Mouse (Mus musculus) heart, adult 9 months (tissue): Measurements from ENCODE around the gene Fiz1.

Experiments
- DNase-seq, 2 experiments: peaks; one replicate each; pipeline ENCODE4 v3.0.0; 2022; ENCODE audit warnings: low spot score in 2 of 2

The Fiz1 gene

GRCm38 (mm10) chr7:5014251-5015117, at the start of gene Fiz1, which contains the start of gene Zfp524:
TSS of gene Fiz1 (minus strand) at chr7:5014697.
TSS of gene Zfp524 (plus strand) at chr7:5014415.
- DNase-seq = peak; percentile 89 to 98

GRCm38 (mm10) chr7:5062360-5063001, 48.0 kb upstream of the Fiz1 start:
- DNase-seq = peak in 1 of 2 experiments; percentile 55

DNA sequence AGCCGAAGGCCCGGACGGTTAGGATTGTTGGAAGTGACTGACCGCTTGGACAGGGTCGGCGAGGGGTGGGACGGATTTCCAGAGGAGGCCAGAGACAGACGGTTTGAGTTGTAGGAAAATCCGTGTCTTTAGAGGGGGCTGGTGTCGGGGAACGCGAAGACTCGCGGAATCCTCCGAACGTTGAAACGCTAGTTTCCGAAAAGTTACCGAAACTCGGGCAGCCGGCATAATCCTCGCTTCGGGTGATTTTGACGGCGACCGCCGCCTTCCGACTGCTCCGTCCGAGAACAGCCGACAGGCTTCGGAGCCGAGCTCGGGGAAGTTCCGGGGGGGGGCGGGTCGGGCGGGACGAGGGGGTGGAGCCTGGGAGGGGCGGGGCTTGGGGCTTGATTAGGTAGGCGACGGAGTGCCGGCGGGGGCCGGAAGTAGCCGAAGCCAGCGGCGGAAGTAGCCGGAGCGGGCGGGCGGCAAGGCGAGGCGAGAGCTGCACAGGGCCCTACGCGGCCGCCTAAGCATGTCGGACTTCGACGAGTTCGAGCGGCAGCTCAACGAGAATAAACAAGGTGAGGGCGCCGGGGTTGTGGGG, 47.4 kb upstream of the Fiz1 start, which contains the start of gene U2af2:
U2af2 (plus strand) TSS at position 370 of the 586 bp plus-strand sequence.
- peak; percentile 89 to 93 for DNase-seq

GRCm38 (mm10) chr7:5060944-5061773, 46.7 kb upstream of the Fiz1 start:
- peak; percentile 95 to 98 for DNase-seq

- DNase-seq = peak; percentile 70 to 75
Measured at GRCm38 (mm10) chr7:5060239-5060731, 45.8 kb upstream of the Fiz1 start.

- peak in 1 of 2 experiments; percentile 25 for DNase-seq
Measured at GRCm38 (mm10) chr7:5059421-5059820, 44.9 kb upstream of the Fiz1 start.

- DNase-seq = no peak
Measured at GRCm38 (mm10) chr7:5058631-5059030, 44.1 kb upstream of the Fiz1 start.

GRCm38 (mm10) chr7:5057804-5058203, 43.3 kb upstream of the Fiz1 start:
- DNase-seq = no peak

DNA sequence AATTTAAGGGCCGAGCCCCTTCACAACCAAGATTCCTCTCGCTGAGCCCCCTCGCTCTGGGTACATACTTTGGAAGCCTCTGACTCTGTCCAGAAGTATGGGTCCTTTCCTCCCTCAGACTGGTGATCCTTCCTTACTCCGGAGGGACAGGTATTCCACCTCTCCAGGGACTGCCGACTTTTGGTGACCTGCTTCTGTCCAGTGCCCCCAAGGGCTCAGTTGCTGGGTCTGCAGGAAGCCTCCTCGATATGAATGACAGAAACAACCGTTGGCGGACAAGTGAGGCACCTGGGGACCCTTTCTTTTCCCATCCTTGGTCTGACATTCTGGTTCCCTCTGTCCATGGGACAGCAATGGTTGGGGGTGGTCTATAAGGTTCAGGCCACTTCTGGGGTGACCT, 42.9 kb upstream of the Fiz1 start:
- DNase-seq = no peak

DNA sequence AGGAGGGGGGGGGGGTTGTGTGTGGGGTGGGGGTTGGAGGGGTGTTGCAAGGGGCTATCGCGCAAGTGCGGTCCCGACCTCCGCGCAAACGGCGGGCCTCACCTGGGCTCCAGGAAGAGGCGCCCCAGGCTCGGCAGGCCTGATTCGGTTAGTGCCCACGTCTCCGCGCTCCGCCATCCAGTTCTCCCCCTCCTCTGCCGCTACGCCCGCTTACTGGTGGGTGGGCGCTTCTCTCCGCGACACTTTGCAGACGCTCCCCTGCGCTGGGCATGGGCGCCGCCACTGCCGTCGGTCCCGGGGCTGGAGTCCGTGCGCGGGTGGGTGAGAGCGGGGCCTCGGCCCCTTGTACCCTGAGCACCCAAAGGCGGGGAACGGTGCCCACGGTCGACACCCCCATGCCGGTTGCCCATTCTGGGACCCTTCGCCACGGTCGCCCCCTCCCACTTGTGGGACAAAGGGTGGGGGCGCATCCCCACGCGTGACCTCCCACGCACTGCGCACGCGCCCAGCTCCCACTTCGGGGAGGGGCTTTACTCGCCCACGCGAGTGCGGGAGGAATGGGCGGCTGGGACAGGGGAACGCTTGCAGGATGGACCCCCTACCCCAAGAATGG, 42.3 kb upstream of the Fiz1 start:
- no peak for DNase-seq

DNA sequence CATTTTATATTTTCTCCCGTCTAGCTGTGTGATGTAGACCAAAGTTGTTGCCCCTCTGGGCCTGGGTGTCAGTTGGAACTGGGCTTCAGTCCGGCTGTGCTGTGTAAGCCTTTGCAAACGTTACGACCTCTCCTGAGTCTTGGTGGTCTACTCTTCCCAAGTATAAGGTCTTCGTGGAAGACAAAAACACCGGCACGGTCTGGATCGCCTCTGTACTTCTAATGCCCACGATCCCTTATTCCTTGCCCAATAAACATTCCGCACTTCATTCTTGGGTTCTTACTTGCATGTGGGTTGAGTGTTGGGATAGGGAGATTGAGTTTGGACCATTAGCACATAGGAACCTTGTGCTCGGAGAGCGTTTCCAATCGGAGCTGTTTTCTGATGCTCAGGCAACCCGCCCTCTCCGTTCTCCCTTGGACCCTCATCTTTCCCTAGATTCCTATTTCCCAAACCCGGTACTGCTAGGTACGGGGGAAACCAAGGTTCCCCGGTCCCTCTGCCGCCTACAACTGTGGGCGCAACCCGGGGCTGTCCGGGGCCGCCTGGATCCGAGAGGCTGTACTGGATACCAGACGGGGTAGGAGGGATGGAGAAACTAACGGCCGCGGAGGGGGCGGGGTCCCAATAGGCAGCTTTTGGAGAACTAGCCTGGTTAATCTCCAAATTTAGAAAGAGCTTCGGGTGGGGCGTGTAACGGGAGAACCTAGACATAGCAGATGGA, 39.1 kb upstream of the Fiz1 start:
- no peak for DNase-seq

DNA sequence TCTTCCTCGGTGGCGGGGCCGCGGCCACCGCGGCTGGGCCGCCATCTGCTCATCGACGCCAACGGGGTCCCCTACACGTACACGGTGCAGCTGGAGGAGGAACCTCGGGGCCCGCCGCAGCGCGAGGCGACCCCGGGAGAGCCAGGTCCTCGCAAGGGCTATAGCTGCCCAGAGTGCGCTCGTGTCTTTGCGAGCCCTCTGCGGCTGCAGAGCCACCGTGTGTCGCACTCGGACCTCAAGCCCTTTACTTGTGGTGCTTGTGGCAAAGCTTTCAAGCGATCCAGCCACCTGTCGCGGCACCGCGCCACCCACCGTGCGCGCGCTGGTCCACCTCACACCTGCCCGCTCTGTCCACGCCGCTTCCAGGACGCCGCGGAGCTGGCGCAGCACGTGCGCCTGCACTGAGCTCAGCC, 38.4 kb upstream of the Fiz1 start:
- no peak for DNase-seq

DNA sequence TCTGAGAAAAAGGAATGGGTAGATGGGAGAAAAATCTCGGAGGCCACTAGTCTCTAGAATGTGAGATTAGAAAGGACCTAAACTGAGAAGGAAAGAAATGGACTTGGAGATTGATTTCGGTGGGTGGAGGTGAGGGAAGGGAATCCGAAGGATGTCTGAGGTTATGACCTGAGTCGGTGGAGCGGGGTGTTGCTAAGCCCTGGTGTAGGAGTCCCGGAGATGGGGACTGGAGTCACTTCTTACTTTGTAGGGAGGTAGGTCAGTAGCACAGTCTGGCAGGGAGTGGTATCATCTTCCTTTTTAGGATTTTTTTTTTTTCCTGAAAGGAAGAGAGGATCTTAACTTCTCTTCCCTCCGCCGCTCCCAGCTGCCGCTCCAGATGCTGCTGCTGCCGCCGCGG, 37.9 kb upstream of the Fiz1 start:
- DNase-seq = no peak

DNA sequence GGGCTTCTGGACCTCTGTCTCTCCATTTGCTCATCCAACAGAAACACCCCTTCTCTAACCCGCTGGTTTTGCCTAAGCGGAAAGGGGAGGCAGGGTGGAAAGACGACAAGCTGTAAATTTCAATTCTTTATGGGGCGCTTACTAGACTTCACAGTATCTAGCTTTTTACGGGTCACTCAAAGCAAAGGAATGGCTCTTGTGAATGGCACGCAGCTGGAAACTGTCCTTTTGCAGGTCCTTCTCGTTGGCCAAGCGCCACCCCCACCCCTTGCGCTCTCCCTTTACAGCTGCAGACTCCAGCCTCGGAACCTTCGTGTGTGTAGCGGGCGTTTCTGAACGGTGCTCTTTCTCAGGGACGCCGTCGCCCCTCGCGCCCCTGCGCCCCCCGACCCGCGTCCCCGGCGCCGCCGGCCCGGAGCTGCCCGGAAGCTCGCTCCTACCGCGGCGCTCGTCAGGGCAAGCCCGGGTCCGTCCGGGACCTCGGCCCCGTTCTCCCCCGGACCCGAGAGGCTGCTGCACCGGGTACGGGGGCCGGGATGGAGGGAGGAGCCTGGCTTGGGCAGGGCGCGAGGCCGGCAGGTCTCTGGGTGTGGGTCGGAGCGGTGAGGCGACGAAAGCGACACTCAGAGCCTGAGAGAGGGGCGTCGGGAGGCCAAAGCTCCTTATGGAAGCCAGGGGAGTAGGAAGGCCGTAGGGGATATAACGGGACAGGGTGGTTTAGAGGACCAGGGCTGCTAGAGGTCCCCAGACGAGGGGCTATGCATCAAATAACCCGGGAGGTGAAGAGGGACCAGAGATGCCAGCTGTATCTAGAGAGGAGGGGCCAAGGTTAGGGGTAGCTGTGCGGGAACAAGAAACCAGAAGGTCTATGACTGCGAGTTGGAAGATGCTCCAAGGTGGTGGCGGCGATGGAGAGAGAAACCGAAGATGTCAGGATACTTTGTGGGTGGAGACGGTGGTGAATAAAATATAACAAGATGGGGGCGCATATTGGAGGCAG, 37.0 kb upstream of the Fiz1 start, which contains the start of gene Zfp580:
Zfp580 (plus strand) TSS at position 346 of the 1,000 bp plus-strand sequence.
- peak; percentile 75 to 76 for DNase-seq

DNA sequence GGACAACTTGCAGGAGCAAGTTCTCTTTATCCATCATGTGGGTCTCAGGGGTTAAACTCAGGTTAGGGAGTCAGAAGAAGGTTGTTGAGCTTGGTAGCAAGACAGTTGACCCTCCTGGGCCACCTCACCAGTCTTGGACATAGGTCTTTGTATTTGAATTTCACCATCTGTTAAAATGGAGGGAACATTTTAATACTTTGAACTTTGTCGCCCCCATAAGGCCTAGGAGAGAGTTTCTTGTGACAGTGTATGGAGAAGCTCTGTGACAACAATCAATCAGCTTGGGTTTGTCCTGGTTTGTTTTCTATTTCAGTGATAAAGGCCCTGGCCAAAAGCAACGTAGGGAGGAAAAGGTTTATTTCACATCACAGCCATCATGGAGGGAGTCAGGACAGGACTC, 32.8 kb upstream of the Fiz1 start:
- DNase-seq = peak in 1 of 2 experiments; percentile 40

DNA sequence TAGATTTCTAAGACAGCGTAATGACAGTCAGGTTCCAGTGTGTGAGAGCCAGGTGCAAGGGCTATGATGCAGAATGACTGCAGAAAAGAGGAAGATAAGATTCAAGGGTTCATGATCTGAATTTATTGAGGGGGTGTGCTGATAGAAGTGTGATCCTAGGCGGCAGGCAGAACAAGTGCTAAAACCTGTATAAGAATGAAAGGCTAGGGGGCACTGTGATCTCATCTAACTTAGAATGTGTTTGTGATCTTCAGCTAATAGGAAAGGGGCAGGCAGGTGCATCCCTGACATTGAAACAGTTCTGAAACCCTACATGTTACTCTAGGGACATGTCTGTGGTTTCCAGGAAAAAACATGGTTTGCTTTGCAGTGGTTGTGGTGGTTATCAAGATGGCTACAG, 31.6 kb upstream of the Fiz1 start:
- DNase-seq = no peak

DNA sequence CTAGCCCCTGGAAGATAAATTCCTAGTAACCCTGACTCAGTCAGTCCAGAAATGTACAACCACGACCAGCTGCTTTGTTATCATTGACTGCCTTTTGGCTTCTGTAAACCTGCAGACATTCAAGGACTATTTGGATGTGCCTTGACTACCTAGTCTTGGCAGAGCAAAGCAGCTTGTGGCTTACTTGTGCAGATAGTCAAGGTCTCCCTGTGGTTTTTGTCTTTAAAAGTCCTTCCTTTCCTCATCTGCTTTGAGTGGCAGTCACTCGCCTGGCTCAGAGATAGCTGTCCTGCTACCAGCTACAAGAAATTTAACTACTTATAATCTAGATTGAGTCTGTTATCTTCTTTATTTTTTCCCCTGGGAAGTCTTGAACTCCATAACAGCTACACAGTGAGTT, 30.5 kb upstream of the Fiz1 start:
- no peak for DNase-seq

GRCm38 (mm10) chr7:5038940-5039339, 24.4 kb upstream of the Fiz1 start:
- no peak for DNase-seq
